Mouse (Mus musculus) midbrain, embryonic 16.5 days (tissue): Measurements from ENCODE around the gene 4930544D05Rik. TPM values are rescaled to one million over a fixed set of nuclear protein-coding genes. Genes with fewer than 3 reads are reported as not detected.
"Not testable (repeated sequence)": the region's sequence is repeated elsewhere in the genome, so short reads cannot be mapped to it uniquely, and the experiment has no call there.

ENCODE experiments used
- ATAC-seq: fragments of 200-750 bp; cut with Nextera tagmentation; 2 replicates; pipeline ENCODE4 v1.8.0; 2017; ENCODE audit warnings: moderate TSS enrichment
- H3K27ac ChIP-seq: fragments of 300-500 bp; sonication (generic); 2 replicates; pipeline ENCODE4 v1.5.1; 2014; ENCODE audit warnings: mild to moderate bottlenecking, low read length, mixed read lengths
- H3K27me3 ChIP-seq: fragments of 300-500 bp; sonication (generic); 2 replicates; pipeline ENCODE4 v1.6.1; 2014; ENCODE audit warnings: low read depth, low read length, mixed read lengths; ENCODE audit not compliant: control insufficient read depth, insufficient read depth
- H3K36me3 ChIP-seq: fragments of 300-500 bp; sonication (generic); 2 replicates; pipeline ENCODE4 v1.6.1; 2014; ENCODE audit warnings: mild to moderate bottlenecking, low read length, moderate library complexity, mixed read lengths; ENCODE audit not compliant: control insufficient read depth, insufficient read depth
- H3K4me1 ChIP-seq: fragments of 300-500 bp; sonication (generic); 2 replicates; pipeline ENCODE4 v1.6.1; 2014; ENCODE audit warnings: mild to moderate bottlenecking, low read length, mixed read lengths; ENCODE audit not compliant: control insufficient read depth, insufficient read depth
- H3K4me2 ChIP-seq: fragments of 300-500 bp; sonication (generic); 2 replicates; pipeline ENCODE4 v1.6.1; 2014; ENCODE audit warnings: mild to moderate bottlenecking, low read length, mixed read lengths
- H3K4me3 ChIP-seq: fragments of 300-500 bp; sonication (generic); 2 replicates; pipeline ENCODE4 v1.5.1; 2014; ENCODE audit warnings: low read depth, mild to moderate bottlenecking, low read length, moderate library complexity, mixed read lengths
- H3K9ac ChIP-seq: fragments of 300-500 bp; sonication (generic); 2 replicates; pipeline ENCODE4 v1.6.1; 2014; ENCODE audit warnings: low read depth, low read length, mixed read lengths
- H3K9me3 ChIP-seq: fragments of 300-500 bp; sonication (generic); replicated peaks from 2 replicates; pipeline ENCODE4 v1.6.1; 2014; ENCODE audit warnings: mild to moderate bottlenecking, low read length, mixed read lengths; ENCODE audit not compliant: control insufficient read depth, poor library complexity, severe bottlenecking
- WGBS: fragments of 180-500 bp; shearing (Covaris S2); extraction: QIAGEN DNeasy Blood & Tissue Kit; methylation state at CpG from one replicate; pipeline ENCODE4 v1.1.7; 2014; 5-methylcytosine and 5-hydroxymethylcytosine counted together
- polyA plus RNA-seq: library from polyadenylated mRNA; unstranded; fragments of >200 nt; fragmentation: Nextera tagmentation; extraction: Ambion mirVana; gene quantifications from 2 replicates; pipeline ENCODE4 v1.2.1, GENCODE M21; 2015

The 4930544D05Rik gene
- polyA plus RNA-seq, result not detected in 2 replicates

DNA sequence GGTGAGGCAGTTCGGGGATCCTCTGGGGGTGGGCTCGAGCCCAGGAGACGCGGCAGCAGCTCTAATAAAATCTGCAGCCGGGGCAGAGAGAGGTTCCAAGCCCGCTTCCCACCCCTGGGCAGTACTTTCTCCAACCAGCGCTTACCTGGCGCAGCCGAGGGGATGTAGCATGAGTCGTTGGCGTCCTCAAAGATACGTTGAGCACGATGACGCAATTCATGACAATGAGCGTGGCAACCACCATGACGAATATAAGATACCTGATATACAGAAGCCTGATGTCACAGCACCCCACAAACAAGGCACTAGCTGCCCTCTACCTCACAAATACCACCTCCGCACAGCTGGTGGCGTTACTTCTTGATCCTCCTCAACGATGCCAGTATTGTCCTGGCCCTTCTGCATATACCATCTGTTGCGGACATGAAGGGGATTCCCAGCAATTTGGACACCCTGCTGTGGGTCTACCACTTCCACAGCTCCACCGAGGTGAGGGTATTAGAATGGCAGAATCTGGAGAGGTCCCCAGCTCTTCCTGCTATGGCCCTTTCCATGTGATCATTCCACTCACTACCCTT, at the start of gene 4930544D05Rik:
TSS of gene 4930544D05Rik (plus strand) at position 333 of the 578 bp plus-strand sequence.
- H3K27me3 ChIP-seq, result no peaks in the 10 kb centered on the region
- ATAC-seq, result no peak
- H3K9ac ChIP-seq, result peak within 1 kb of the TSS; percentile 4; the same call in 1 of the 2 replicates
- peaks cover 13% of the 10 kb centered on the region for H3K36me3 ChIP-seq
- peaks cover 3% of the 10 kb centered on the region; the same call in 1 of the 2 replicates for H3K4me1 ChIP-seq
- WGBS, result 10% methylated on average over 21 of the region's 21 CpGs
- no peak within 1 kb of the TSS for H3K27ac ChIP-seq
- H3K4me2 ChIP-seq, result peak within 1 kb of the TSS; percentile 46
- H3K4me3 ChIP-seq, result peak within 1 kb of the TSS; percentile 13; the same call in 1 of the 2 replicates
- no peaks in the 10 kb centered on the region for H3K9me3 ChIP-seq

DNA sequence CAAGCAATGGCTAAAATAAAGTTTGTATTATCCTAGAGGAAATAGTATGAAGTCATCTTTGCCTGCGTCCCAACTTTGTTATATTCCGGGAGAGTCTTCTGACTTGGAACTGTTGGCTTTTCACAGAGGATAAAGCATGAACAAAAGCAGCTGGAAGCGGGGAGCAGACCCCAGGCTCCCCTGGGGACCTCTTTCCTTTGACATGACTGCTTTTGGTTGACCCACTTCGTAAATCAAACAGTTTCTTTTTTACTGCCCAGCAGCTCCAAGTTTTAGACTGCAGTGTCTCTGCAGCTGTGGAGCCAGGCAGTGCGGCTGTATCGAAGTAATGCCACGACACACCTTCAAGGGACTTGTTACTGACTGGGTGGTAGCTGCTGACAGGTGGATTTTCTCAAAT, 49.1 kb upstream of the 4930544D05Rik start:
- peaks cover 30% of the 10 kb centered on the region for H3K4me1 ChIP-seq
- no peak overlapping the region for H3K4me3 ChIP-seq
- no peak overlapping the region for H3K27ac ChIP-seq
- 58% methylated on average over 7 of the region's 7 CpGs for whole genome bisulfite sequencing
- H3K27me3 ChIP-seq, result no peaks in the 10 kb centered on the region
- H3K36me3 ChIP-seq, result no peaks in the 10 kb centered on the region
- H3K4me2 ChIP-seq, result no peak overlapping the region
- no peak for ATAC-seq
- no peaks in the 10 kb centered on the region for H3K9me3 ChIP-seq
- H3K9ac ChIP-seq, result no peak overlapping the region

GRCm38 (mm10) chr11:70570614-70571013, 45.0 kb upstream of the 4930544D05Rik start:
- H3K27ac ChIP-seq, H3K4me1 ChIP-seq, H3K4me2 ChIP-seq, ATAC-seq, H3K9ac ChIP-seq, H3K36me3 ChIP-seq, H3K9me3 ChIP-seq, H3K27me3 ChIP-seq, H3K4me3 ChIP-seq: not testable (repeated sequence)
- 94% methylated on average over 1 of the region's 1 CpGs for WGBS

DNA sequence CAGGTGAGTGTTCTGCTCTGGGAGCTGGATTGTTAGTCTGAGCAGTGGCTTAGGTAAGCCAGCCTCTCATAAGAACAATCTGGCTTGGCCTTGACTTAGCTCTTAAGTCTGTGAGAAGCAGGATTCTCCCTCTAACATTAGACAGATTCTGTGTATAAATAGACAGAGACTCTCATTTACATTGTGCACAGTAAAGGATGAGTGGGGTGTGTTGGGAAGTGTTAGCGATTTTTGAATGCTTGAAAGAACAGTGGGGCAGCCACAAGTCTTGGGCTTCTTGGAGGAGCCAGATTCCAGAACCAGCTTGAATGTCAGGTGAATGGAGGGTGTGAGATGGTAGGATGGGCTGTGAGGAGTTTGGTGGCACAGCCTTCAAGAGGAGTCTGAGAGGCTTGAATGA, 44.0 kb upstream of the 4930544D05Rik start:
- ATAC-seq, result no peak
- Histone ChIP-seq H3K9me3 (no peaks in the 10 kb centered on the region), H3K27me3 (no peaks in the 10 kb centered on the region), H3K4me3 (no peak overlapping the region), H3K4me1 (peaks cover 7% of the 10 kb centered on the region), H3K4me2 (no peak overlapping the region), H3K9ac (no peak overlapping the region), H3K36me3 (no peaks in the 10 kb centered on the region), H3K27ac (no peak overlapping the region)
- WGBS, result 100% methylated on average over 1 of the region's 1 CpGs

DNA sequence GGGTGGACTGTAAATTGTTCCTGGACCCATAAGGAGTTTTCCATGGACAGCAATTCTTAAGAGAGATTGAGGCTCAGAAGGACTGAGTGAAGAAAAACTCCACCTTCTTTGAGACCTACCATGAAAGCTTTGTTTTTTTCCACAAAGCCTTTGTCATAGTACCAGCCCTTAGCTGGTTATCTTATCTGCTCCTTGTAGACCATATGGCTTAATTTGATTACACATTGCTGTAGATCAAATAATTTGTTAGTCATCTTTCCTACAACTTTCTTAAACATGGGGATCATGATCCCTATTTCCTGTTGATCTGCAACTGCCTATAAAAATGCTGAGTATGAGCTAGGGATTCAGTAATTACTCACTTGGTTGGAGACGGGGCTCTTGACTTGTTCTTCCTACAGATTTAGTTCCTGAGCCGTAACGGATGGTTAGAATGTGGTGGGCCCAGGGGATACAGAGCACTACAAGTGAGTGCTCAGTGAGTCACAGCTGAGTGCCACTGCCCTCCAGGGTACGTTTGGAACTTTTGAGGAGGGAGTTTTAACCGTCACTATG, 43.2 kb upstream of the 4930544D05Rik start:
- 55% methylated on average over 5 of the region's 5 CpGs for WGBS
- Histone ChIP-seq H3K27me3 (no peaks in the 10 kb centered on the region), H3K4me2 (no peak overlapping the region), H3K4me3 (no peak overlapping the region), H3K9ac (no peak overlapping the region), H3K27ac (no peak overlapping the region), H3K36me3 (no peaks in the 10 kb centered on the region), H3K4me1 (peaks cover 4% of the 10 kb centered on the region; the same call in 1 of the 2 replicates), H3K9me3 (no peaks in the 10 kb centered on the region)
- ATAC-seq, result no peak

DNA sequence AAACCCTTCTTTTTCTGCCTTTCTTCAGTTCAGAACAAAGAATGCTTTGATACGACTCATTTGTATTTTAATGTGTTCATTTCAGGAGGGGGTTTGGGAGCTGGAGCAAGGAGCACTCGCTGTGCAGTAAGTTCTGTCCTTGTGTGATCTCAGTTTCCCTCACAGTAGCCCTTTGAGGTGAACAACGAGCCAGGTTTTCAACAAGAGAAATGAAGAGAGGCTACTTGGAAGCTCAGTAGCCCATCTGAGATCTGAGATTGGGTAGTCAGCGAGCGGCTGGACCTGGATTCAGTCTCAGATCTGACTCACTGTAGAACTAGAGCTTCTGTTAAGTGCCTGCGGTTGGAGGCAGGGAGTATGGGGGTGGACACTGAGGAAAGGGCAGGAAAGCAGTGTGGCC, 41.8 kb upstream of the 4930544D05Rik start:
- no peak overlapping the region for H3K27ac ChIP-seq

GRCm38 (mm10) chr11:70577201-70577600, 38.4 kb upstream of the 4930544D05Rik start:
- H3K9me3 ChIP-seq, result no peaks in the 10 kb centered on the region

More for the DNA sequence above, 41.8 kb upstream of the 4930544D05Rik start:
- Histone ChIP-seq H3K4me2 (no peak overlapping the region), H3K36me3 (no peaks in the 10 kb centered on the region), H3K4me3 (no peak overlapping the region), H3K4me1 (peaks cover 18% of the 10 kb centered on the region), H3K27me3 (no peaks in the 10 kb centered on the region), H3K9me3 (no peaks in the 10 kb centered on the region), H3K9ac (no peak overlapping the region)
- ATAC-seq, result no peak
- whole genome bisulfite sequencing, result 45% methylated on average over 6 of the region's 6 CpGs

GRCm38 (mm10) chr11:70578962-70579361, 36.7 kb upstream of the 4930544D05Rik start:
- H3K4me3 ChIP-seq, result no peak overlapping the region
- no peak overlapping the region for H3K9ac ChIP-seq
- H3K4me1 ChIP-seq, result peaks cover 19% of the 10 kb centered on the region
- no peak for ATAC-seq
- H3K27me3 ChIP-seq, result no peaks in the 10 kb centered on the region
- H3K4me2 ChIP-seq, result no peak overlapping the region
- WGBS, result 91% methylated on average over 6 of the region's 6 CpGs
- no peaks in the 10 kb centered on the region for H3K9me3 ChIP-seq
- no peaks in the 10 kb centered on the region; the same call in 1 of the 2 replicates for H3K36me3 ChIP-seq
- H3K27ac ChIP-seq, result no peak overlapping the region

More at GRCm38 (mm10) chr11:70577201-70577600, 38.4 kb upstream of the 4930544D05Rik start:
- Histone ChIP-seq H3K27me3 (no peaks in the 10 kb centered on the region), H3K9ac (no peak overlapping the region), H3K4me1 (peaks cover 22% of the 10 kb centered on the region), H3K27ac (no peak overlapping the region), H3K4me2 (no peak overlapping the region), H3K36me3 (no peaks in the 10 kb centered on the region; the same call in 1 of the 2 replicates), H3K4me3 (no peak overlapping the region)
- ATAC-seq, result no peak
- 80% methylated on average over 3 of the region's 3 CpGs for WGBS

DNA sequence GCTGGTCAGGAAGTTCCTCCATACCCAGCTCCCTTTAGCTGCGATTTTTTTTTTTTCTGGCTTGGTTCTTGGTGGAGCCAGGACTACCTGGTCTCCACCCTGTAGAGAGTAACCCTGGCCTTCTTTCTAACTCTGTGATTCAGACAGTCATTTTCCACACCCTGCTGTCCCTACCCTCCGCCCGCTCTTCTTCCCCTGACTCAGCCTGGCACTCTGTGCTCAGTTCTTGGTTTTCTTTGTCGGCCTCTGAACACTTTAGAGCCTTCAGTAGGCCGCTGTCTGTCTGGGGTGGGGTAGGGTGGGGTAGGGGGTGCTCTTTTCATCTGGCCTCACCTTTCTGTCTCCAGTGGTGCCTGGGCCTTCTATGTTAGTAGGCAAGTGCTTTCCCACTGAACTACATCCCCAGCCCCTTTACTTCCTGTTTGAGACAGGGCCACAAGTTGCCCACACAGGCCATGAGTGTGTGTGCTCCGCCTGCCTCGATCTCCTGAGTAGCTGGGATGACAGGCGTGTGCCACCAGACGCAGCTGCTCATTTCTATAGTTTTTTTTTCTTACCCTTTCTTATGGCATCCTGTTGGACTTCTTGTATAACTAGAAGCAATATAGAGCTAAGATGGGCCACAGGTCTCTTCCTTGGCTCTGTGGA, 35.8 kb upstream of the 4930544D05Rik start:
- Histone ChIP-seq H3K9me3 (no peaks in the 10 kb centered on the region), H3K9ac (no peak overlapping the region), H3K4me3 (no peak overlapping the region), H3K4me1 (peaks cover 25% of the 10 kb centered on the region), H3K36me3 (no peaks in the 10 kb centered on the region; the same call in 1 of the 2 replicates), H3K27me3 (no peaks in the 10 kb centered on the region), H3K27ac (no peak overlapping the region), H3K4me2 (no peak overlapping the region)
- 88% methylated on average over 9 of the region's 9 CpGs for WGBS
- no peak for ATAC-seq
